Mouse (Mus musculus): ENCODE results near the gene Dnmt3a.

GRCm38 (mm10) chr12:3768391-3768790 lies 37.4 kb upstream of the Dnmt3a start:
- TF ChIP-seq CTCF (IDR thresholded peaks at IDR 0.05; ENCODE audit: control insufficient read depth, insufficient read depth, insufficient read length) (no peak), MYOG (IDR thresholded peaks at IDR 0.05; ENCODE audit: control insufficient read depth, extremely low read depth, insufficient read length) (no peak), USF1 (IDR thresholded peaks at IDR 0.05; ENCODE audit: low read depth) (no peak), MAX (IDR thresholded peaks at IDR 0.05) (no peak)

All from C2C12 (cell line).